Mouse (Mus musculus) left cerebral cortex, adult 9 months (tissue): ENCODE data around the gene Cdk18.

Source experiments
- DNase-seq, 2 experiments: peaks; one replicate each; pipeline ENCODE4 v3.0.0; 2022; ENCODE audit warnings: low spot score in 2 of 2

Gene Cdk18

GRCm38 (mm10) chr1:132065475-132066172 is 73.9 kb downstream of the Cdk18 start:
- peak in 1 of 2 experiments; percentile 29 for DNase-seq

GRCm38 (mm10) chr1:132065001-132065400 is 74.5 kb downstream of the Cdk18 start:
- peak in 1 of 2 experiments; percentile 31 for DNase-seq

- DNase-seq = no peak
These were observed 76.4 kb downstream of the Cdk18 start for GRCm38 (mm10) chr1:132063096-132063495.
